Mouse (Mus musculus) central nervous system, embryonic 11.5 days (tissue): ENCODE results near the gene Tmc5. TPM values are rescaled to one million over a fixed set of nuclear protein-coding genes. Genes with fewer than 3 reads are reported as not detected.

Source experiments
- polyA plus RNA-seq: library from polyadenylated mRNA; depleted of rRNA; stranded (reverse); fragments of >200 nt; gene quantifications from 2 replicates; pipeline ENCODE4 v1.2.3, GENCODE M21; 2012; rRNA removed

The Tmc5 gene
- polyA plus RNA-seq = 0.19 and 0.20 TPM in 2 replicates

GRCm38 (mm10) chr7:118597201-118597600 is at the start of gene Tmc5:
TSS of gene Tmc5 (plus strand) at chr7:118597297.

DNA sequence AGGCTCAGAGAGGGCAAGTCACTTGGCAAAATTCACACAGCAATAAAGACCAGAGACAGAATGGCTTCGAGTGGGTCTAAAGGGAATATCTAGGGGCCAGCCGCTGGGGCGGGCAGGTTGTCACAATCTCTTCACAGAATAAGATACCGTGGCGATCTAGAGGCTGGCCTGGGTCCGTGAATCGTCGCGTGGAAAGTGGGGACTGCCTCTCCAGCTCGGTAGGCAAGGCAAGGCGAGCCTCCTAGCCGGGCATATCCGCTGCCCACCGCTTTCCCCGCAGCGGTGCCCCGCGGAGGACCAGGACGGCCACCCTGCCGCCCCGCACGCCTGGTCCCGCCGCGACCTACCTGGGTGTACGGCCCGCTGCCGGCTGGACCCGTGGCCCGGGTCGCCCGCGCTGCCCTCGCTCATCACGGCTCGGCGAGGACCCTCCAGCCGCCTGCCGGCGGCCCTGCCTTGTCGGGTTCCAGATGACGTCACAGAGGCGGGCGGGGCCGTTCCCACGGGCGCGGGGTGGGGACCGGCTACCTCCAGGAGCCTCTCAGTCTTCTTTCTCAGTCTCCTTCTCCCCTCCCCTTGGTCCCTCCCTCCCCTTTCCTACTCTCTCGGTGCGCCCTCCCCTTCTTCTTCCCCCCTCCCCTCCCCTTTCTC is 12.7 kb upstream of the Tmc5 start, which contains the start of gene Tmc7:
Gene Tmc7, minus strand, starts transcription at position 480 of the 651 bp plus-strand sequence.

GRCm38 (mm10) chr7:118705101-118705961 is 108.2 kb downstream of the Tmc5 start, which contains the start of gene Gde1:
TSS of gene Gde1 (minus strand) at chr7:118705778.

DNA sequence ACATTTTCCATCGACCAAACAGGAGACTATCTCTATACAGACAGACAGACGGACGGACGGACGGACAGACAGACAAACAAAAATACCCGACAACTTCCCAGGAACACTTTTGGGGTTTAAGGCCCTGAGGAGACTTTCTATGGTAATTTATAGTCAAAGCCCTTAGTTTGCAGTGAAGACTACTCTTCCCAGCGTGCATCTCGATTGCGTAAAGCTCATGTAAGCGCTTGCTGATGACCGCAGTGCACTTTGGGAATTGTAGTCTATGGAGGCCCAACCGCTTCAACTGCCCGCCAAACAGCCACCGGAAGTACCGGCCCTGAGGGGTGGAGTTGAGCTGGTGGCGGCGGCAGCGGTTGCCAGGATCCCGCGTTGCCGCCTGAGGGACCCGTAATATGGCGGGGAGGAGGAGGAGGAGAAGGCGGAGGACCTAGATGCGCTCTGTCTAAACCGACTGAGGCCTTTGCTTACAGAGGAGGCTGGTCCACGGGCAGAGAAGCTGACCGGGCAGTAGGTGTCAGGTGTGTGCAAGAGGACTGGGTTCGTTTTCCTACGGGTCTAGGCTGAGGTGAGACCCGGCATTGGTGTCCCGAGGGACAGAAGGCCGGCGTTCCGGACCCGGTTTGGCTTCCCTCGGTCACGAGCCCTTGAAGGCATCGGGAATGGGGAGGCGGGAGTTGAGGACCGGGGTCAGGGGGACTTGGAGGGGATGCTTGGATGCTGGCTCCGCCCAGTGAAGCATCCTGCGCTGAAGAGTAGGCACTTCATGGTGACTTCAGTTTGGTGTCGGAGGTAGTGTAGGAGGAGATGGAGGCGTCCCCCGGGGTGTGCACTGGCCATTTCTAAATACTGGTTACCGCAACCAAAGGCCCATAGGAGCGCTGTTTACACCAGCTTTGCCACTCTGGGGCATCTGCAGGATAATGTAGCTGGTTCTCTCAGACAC is 115.4 kb downstream of the Tmc5 start, which contains the start of gene Ccp110:
Gene Ccp110, plus strand, starts transcription at position 325 of the 946 bp plus-strand sequence.

Other genes with a start within 250 kb of the Tmc5 start
- 1.9 and 3.6 TPM in 2 replicates for gene Syt17, start 149.1 kb upstream of the Tmc5 start, polyA plus RNA-seq
- gene Itpripl2, start 105.3 kb upstream of the Tmc5 start, polyA plus RNA-seq = 4.2 and 5.7 TPM in 2 replicates
- 79.8 and 99.6 TPM in 2 replicates for gene Coq7, start 63.9 kb upstream of the Tmc5 start, polyA plus RNA-seq
- gene Tmc7, start 12.6 kb upstream of the Tmc5 start, polyA plus RNA-seq = 6.3 and 8.8 TPM in 2 replicates
- gene Gde1, start 108.5 kb downstream of the Tmc5 start, polyA plus RNA-seq = 74.3 and 76.0 TPM in 2 replicates
- gene Ccp110, start 115.3 kb downstream of the Tmc5 start, polyA plus RNA-seq = 61.8 and 66.8 TPM in 2 replicates
- 47.0 and 52.1 TPM in 2 replicates for gene Vps35l, start 142.9 kb downstream of the Tmc5 start, polyA plus RNA-seq